Mouse (Mus musculus) limb, embryonic 11.5 days (tissue): ENCODE data around the gene Kcnn4. TPM values are rescaled to one million over a fixed set of nuclear protein-coding genes. Genes with fewer than 3 reads are reported as not detected.
A peak's percentile ranks its signal among the peaks of the same experiment; 100 is the strongest.

ENCODE experiments used
- ATAC-seq: fragments of 200-750 bp; cut with Nextera tagmentation; 2 replicates; pipeline ENCODE4 v1.8.0; 2017; ENCODE audit warnings: low read depth; ENCODE audit not compliant: insufficient number of reproducible peaks, low FRiP score, low TSS enrichment
- DNase-seq: peaks from one replicate; pipeline ENCODE4 v3.0.0-alpha.2; 2015; ENCODE audit warnings: low spot score
- H3K27ac ChIP-seq: fragments of 300-500 bp; sonication (generic); replicated peaks from 2 replicates; pipeline ENCODE4 v1.5.1; 2014; ENCODE audit warnings: low read depth, mild to moderate bottlenecking, low read length
- H3K27me3 ChIP-seq: fragments of 300-500 bp; sonication (generic); 2 replicates; pipeline ENCODE4 v1.6.1; 2014; ENCODE audit warnings: mild to moderate bottlenecking, low read length, mixed read lengths; ENCODE audit not compliant: control insufficient read depth, insufficient read depth
- H3K36me3 ChIP-seq: fragments of 300-500 bp; sonication (generic); 2 replicates; pipeline ENCODE4 v1.6.1; 2014; ENCODE audit warnings: mild to moderate bottlenecking, low read length, moderate library complexity, mixed read lengths; ENCODE audit not compliant: control insufficient read depth, insufficient read depth
- H3K4me1 ChIP-seq: fragments of 300-500 bp; sonication (generic); 2 replicates; pipeline ENCODE4 v1.6.1; 2014; ENCODE audit warnings: low read length, mixed read lengths; ENCODE audit not compliant: control insufficient read depth, insufficient read depth
- H3K4me2 ChIP-seq: fragments of 300-500 bp; sonication (generic); 2 replicates; pipeline ENCODE4 v1.6.1; 2014; ENCODE audit warnings: low read depth, mild to moderate bottlenecking, moderate library complexity; ENCODE audit not compliant: severe bottlenecking
- H3K4me3 ChIP-seq: fragments of 300-500 bp; sonication (generic); 2 replicates; pipeline ENCODE4 v1.5.1; 2014; ENCODE audit warnings: low read depth, low read length
- H3K9ac ChIP-seq: fragments of 300-500 bp; sonication (generic); 2 replicates; pipeline ENCODE4 v1.6.1; 2014; ENCODE audit warnings: mild to moderate bottlenecking, low read length
- H3K9me3 ChIP-seq: fragments of 300-500 bp; sonication (generic); 2 replicates; pipeline ENCODE4 v1.6.1; 2016; ENCODE audit warnings: low read length; ENCODE audit not compliant: control insufficient read depth
- WGBS: fragments of 180-500 bp; shearing (Covaris S2); extraction: QIAGEN DNeasy Blood & Tissue Kit; methylation state at CpG from one replicate; pipeline ENCODE4 v1.1.7; 2014; 5-methylcytosine and 5-hydroxymethylcytosine counted together
- polyA plus RNA-seq: library from polyadenylated mRNA; unstranded; fragments of >200 nt; fragmentation: Nextera tagmentation; extraction: Ambion mirVana; gene quantifications from 2 replicates; pipeline ENCODE4 v1.2.1, GENCODE M21; 2014

Gene Kcnn4
- polyA plus RNA-seq, 1 experiment from 2014 or later: 2.6 TPM

- H3K27ac ChIP-seq: no peak overlapping the region
- no peaks in the 10 kb centered on the region for H3K36me3 ChIP-seq
- H3K4me1 ChIP-seq: peaks cover 25% of the 10 kb centered on the region
- WGBS: 47% methylated on average over 7 of the region's 7 CpGs
- H3K27me3 ChIP-seq: no peaks in the 10 kb centered on the region
- H3K4me3 ChIP-seq: no peak overlapping the region
- H3K9ac ChIP-seq: no peak overlapping the region
- ATAC-seq (no peak), DNase-seq (no peak)
- no peak overlapping the region for H3K4me2 ChIP-seq
- H3K9me3 ChIP-seq: no peaks in the 10 kb centered on the region
Observed at GRCm38 (mm10) chr7:24390512-24390911, 20.4 kb downstream of the Kcnn4 start.

DNA sequence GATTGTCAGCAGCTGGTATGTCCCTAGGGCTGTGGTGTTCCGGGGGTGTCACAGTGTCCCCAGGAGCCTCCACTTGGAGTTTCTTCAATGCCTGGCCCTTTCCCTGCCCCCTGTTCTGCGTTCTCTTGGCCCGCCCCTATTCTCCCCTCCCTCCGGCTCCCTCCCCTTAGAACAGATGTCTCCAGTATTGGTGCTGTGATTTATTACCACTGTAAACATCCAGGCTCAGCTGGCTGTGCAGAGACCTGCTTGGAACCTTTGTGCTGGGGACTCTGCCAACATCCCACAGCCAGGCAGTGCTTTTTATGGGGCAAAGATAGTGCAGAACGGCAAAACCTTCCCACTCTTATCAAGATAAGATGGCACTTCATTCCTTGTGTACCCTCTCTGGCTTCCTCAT is 21.0 kb downstream of the Kcnn4 start:
- no peak overlapping the region for H3K9ac ChIP-seq
- H3K4me3 ChIP-seq: no peak overlapping the region
- H3K4me1 ChIP-seq: peaks cover 25% of the 10 kb centered on the region
- H3K4me2 ChIP-seq: peak overlapping the region; percentile 27; the same call in 1 of the 2 replicates
- DNase-seq (peak; percentile 76), ATAC-seq (peak; percentile 75)
- H3K27ac ChIP-seq: peak overlapping the region; percentile 70
- H3K9me3 ChIP-seq: no peaks in the 10 kb centered on the region
- no peaks in the 10 kb centered on the region for H3K27me3 ChIP-seq
- 0% methylated on average over 4 of the region's 5 CpGs for WGBS
- H3K36me3 ChIP-seq: no peaks in the 10 kb centered on the region

GRCm38 (mm10) chr7:24391687-24392086 is 21.6 kb downstream of the Kcnn4 start:
- no peaks in the 10 kb centered on the region for H3K36me3 ChIP-seq
- no peak overlapping the region for H3K4me3 ChIP-seq
- H3K4me2 ChIP-seq: no peak overlapping the region
- H3K27me3 ChIP-seq: no peaks in the 10 kb centered on the region
- DNase-seq: no peak
- H3K27ac ChIP-seq: peak overlapping the region; percentile 70
- no peaks in the 10 kb centered on the region for H3K9me3 ChIP-seq
- WGBS: 85% methylated on average over 2 of the region's 2 CpGs
- ATAC-seq: no peak
- H3K4me1 ChIP-seq: peaks cover 25% of the 10 kb centered on the region
- no peak overlapping the region for H3K9ac ChIP-seq

DNA sequence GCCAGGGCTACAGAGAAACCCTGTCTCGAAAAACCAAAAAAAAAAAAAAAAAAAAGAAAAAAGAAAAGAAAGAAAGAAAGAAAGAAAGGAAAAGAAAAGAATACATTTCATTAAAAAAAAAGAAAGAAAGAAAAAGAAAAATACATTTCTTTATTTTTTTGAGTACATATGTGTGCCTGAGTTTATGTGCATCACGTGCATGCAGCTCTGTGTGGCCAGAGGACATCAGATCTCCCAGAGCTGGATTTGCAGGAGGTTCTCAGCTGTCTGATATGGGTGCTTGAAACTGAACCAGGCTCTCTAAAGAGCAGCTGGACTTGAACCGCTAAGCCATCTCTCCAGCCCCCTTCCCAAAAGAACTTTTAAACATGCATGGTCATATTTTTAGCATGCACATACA is 24.0 kb downstream of the Kcnn4 start:
- H3K4me3 ChIP-seq: no peak overlapping the region
- H3K9me3 ChIP-seq: no peaks in the 10 kb centered on the region
- ATAC-seq (no peak), DNase-seq (no peak)
- peak overlapping the region; percentile 65 for H3K27ac ChIP-seq
- peaks cover 25% of the 10 kb centered on the region for H3K4me1 ChIP-seq
- H3K36me3 ChIP-seq: no peaks in the 10 kb centered on the region
- no peaks in the 10 kb centered on the region for H3K27me3 ChIP-seq
- 90% methylated on average over 2 of the region's 3 CpGs for WGBS
- no peak overlapping the region for H3K4me2 ChIP-seq
- no peak overlapping the region for H3K9ac ChIP-seq

DNA sequence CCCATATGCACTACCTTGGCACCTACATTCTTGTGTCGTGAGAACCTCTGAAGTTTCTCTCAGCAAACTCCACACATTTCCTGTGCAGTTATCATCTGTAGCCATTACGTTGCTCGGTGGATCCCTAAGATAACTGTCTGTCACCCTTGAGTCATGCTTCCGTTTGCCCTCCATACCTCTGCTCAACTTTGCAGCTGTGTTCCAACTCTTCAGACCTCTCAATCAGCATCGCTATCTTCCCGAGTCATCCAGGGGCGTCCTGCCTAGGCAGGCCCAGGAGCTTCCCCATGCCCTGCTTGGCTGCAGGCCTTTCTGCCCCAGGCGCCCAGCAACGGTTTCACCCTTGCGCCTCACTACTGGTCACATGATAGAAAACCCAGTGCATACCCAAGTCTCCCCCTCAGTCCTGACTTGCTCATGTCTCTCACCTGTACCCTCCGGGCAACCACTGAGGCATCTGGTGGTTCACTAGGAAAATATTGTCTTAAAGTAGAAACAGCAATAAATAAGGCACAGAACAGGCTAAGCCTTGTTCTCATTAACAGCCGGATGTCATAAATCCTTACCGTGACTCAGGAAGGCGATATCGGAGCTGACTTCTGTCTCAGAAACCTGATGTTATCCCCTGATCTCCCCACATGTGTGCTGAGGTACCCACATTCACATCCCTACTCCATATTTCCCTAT is 24.6 kb downstream of the Kcnn4 start:
- WGBS: 45% methylated on average over 15 of the region's 15 CpGs
- no peak overlapping the region for H3K4me2 ChIP-seq
- no peaks in the 10 kb centered on the region for H3K36me3 ChIP-seq
- H3K27me3 ChIP-seq: no peaks in the 10 kb centered on the region
- peak; percentile 65 for DNase-seq
- no peak overlapping the region for H3K9ac ChIP-seq
- peak overlapping the region; percentile 65 for H3K27ac ChIP-seq
- no peak overlapping the region for H3K4me3 ChIP-seq
- H3K4me1 ChIP-seq: peaks cover 23% of the 10 kb centered on the region
- no peaks in the 10 kb centered on the region for H3K9me3 ChIP-seq
- peak; percentile 5; the same call in 1 of the 2 replicates for ATAC-seq

DNA sequence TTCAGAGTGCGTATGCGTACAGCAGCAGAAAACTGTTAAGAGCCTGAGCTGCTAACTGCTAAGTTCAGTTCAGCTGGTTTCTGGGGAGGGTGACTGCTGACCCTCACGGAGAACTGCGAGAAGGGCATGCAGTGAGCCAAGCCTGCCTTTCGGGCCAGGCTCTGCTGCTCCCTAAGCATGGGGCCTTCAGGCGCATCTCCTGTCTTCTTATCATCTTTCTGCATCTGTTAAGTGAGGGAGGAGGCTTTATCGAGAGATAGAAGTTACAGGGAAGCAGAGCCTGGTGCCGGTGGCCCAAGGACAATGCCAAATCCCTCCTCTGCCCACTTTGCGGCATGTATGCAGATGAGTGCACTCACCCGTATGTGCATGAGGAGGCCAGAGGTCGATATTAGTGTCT is 26.8 kb downstream of the Kcnn4 start:
- H3K4me1 ChIP-seq: peaks cover 11% of the 10 kb centered on the region
- WGBS: 83% methylated on average over 11 of the region's 11 CpGs
- no peaks in the 10 kb centered on the region for H3K9me3 ChIP-seq
- ATAC-seq: no peak
- H3K27ac ChIP-seq: no peak overlapping the region
- no peak overlapping the region for H3K4me3 ChIP-seq
- H3K9ac ChIP-seq: no peak overlapping the region
- H3K36me3 ChIP-seq: no peaks in the 10 kb centered on the region
- no peak overlapping the region for H3K4me2 ChIP-seq
- no peak for DNase-seq
- no peaks in the 10 kb centered on the region for H3K27me3 ChIP-seq

DNA sequence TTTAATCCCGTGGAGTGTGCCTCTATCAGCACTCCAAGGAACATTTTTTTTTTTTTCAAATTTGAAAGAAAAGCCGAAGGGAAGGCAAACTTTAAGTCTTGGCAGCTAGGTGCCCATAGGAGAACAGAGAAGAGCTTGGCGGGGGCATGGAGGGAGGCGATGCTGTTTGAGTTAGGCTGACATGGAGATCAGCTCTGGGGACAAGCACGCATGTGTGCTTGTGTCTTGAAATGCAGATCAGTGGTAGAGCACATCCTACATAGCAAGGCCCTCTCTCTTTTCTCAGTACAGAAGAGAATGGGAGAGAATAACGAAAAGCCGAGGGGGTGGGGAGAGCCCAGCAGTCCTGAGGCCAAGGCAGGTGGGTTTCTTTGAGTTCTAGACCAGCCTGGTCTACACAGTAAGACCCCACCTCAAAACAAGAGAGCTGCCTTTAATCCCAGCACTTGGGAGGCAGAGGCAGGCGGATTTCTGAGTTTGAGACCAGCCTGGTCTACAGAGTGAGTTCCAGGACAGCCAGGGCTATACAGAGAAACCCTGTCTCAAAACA is 28.4 kb downstream of the Kcnn4 start:
- Histone ChIP-seq H3K9me3 (peaks cover 3% of the 10 kb centered on the region; the same call in 1 of the 2 replicates), H3K27ac (no peak overlapping the region), H3K36me3 (peaks cover 2% of the 10 kb centered on the region), H3K4me1 (peaks cover 11% of the 10 kb centered on the region), H3K4me3 (no peak overlapping the region), H3K9ac (no peak overlapping the region), H3K4me2 (no peak overlapping the region), H3K27me3 (no peaks in the 10 kb centered on the region)
- ATAC-seq: no peak
- DNase-seq: no peak
- WGBS: 97% methylated on average over 8 of the region's 8 CpGs

DNA sequence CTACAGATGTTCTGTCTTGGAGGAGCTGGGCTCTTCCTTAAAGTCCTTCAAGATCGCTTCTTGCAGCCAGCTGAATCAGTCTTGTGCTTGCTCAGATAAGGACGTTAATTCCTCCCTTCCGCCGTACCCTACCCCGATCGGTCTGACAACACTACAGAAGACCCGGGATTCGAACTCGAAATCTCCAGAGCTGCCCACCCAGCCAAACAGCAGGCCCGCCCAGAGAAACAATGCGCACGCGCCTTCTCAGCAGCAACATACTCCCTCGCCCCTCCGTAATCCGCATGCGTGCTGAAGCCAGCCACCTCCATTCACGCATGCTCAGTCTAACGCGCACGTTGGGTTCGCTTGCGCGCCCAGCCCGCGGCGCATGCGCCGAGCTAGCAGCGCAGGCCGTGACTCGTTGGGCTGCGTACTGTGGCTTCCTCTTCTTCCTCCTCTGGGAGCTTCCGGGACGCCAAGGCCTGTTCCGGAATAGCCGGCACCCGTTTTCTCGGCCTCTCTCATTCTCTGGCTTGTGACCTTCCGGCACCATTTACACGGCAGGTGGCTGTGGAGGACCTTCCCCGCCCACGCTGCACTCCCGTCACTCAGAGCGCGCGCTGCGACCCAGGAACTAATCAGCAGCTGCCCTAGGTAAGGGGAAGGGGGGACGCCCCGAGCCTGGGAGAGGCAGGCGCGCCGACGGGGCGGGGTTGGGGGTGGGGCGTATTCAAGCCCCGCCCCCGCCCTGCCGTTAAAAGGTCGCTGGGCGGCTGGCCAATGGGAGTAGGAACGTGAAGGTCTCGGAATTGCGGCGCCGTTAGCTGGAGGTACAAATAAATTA is 29.4 kb downstream of the Kcnn4 start, which contains the start of gene Smg9:
Smg9 (plus strand) TSS at position 364 of the 826 bp plus-strand sequence.
- Histone ChIP-seq H3K9me3 (peaks cover 3% of the 10 kb centered on the region; the same call in 1 of the 2 replicates), H3K27ac (peak within 1 kb of the TSS; percentile 92), H3K4me3 (peak within 1 kb of the TSS; percentile 49), H3K9ac (peak within 1 kb of the TSS; percentile 71), H3K4me1 (peaks cover 7% of the 10 kb centered on the region), H3K36me3 (peaks cover 5% of the 10 kb centered on the region), H3K27me3 (no peaks in the 10 kb centered on the region), H3K4me2 (peak within 1 kb of the TSS; percentile 51)
- peak; percentile 96 for DNase-seq
- 2% methylated on average over 66 of the region's 66 CpGs for WGBS
- ATAC-seq: peak; percentile 91
